Mouse (Mus musculus) kidney, postnatal 14 days (tissue): ENCODE measurements around the gene Snn.

Experiments
- DNase-seq: peaks from one replicate; pipeline ENCODE4 v3.0.0; 2022; ENCODE audit warnings: mixed read lengths

Gene Snn

DNA sequence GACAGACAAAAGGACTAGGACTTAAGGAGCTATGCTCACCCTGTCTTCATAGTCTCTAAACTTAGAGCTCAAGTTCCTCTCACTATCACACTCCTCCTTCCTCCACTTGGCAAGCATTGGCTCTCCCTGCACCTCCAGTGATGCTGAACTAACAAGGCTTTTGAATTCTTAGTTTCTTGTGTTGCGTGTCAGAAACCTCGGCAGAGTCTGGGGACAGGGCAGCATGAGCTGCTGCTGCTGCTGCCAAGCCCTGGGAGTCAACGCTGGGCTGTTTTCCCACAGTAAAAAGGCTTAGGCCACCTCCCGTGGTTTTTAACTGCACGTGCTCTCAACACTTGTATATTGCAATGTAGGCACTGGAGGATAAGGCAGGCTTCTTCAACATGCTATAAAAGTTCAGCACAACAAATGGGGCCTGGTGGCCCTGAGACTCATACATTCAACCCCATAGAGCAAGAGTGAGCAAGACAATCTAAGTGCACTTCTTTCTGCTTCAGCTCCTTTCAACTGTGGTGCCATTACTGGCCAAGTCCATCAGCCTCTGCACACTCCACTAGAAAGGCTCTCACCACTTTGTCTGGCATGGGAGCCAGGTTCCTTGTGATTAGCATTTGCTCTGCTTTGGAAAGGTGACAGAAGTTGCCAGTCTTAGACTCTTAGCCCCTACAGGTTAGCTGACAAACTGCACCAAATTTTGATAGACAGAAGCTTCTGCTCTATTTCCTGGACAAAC is 26.3 kb downstream of the Snn start:
- DNase-seq: no peak

DNA sequence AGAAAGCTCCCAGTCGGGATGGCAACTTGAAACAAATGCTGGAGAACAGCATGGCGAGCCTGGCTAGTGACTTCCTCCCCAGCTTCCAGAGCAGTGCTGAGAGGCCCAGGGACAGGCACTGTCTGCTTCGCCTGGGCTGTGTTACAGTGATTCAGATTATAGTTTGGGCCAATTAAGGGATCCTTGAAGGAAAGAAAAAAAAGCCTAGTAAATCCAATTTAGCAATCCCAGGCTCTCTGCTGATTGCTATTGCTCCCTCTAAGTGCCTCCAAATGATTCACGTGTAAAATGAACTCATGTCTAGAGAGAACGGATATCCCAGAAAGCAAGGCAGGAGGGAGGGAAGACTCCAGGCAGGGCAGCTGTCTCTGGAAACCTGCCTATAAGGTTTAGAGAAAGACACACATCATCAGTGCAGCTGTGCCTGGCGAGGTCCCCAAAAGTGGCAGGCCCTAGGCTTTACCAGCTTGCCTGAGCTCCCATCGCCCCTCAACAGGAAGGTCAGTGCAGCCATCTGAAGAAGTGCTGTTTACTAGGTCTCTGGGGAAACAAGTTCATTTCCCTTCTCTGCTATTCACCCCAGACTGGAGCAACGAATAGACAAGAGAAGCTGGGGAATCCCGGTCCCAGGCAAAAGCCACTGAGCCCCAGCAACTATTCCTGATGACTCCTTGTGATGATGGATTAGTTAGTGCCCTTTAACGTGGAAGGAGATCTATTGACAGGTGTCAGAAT is 30.3 kb downstream of the Snn start:
- no peak for DNase-seq

DNA sequence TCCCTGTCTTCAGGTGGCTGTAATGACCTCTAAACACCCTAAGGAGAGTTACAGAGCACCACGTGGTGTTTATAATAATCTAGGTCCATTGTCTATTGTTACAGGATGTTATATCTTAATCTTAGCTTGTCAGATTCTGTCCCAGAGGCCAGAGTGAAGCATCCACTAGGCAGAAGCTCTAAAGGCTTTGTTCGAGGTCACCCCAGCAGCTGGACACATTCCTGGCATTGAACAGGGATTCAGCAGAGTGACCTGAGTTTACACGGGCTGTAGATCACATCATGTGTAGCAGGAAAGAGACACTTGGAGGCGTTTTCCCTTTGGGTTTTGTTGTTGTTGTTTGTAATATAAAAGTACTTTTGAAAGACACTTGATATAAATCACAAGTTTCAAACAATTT is 31.3 kb downstream of the Snn start:
- DNase-seq: peak; percentile 69

DNA sequence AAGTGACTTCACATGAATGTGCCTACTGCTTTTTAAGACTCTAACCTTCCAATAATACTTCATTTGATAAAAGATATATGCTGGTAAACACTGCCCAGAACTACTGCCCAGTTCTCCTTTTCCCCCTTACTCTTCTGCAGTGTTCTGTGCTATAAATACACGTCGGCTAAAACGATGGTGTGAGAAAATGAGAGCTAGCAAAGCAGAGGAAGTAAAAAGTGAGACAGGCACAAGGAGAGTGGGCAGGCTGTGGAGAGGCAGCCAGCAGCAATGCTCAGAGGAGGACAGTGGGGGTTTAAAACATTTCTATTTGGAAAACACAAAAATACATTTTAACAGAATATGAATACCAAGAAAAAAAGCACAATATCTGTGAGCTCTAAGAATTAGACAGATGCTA is 31.8 kb downstream of the Snn start:
- DNase-seq: no peak

DNA sequence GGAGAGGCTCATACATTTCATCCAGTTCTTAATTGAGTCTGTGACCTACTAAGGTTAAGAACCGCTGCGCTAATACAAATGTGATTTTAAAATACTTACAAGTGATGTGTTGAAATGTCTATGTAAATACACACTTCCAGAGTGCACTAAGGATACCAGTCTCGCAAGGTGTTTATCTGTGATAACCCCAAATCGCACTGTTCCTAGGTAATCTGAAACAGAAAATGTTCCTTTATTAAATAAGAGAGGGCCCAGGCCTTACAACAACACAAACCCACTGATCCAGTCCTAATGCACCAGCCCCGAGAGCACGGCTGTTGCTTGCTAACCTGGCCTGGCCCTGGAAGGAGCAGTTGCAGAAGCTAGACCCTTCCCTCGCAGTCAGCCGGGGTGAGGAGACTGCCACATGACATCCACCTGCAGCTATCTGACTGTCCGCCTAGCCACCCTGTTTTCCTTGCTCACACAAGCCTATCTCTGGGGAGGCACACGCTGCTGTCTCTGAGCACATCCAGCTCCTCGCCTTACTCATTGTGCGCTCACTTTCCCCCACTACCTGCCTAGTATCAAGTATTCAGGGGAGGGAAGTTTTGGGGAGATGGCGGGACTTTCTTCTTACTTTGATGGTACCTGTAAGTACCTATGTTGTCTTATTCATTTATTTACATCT is 33.1 kb downstream of the Snn start:
- DNase-seq: no peak

DNA sequence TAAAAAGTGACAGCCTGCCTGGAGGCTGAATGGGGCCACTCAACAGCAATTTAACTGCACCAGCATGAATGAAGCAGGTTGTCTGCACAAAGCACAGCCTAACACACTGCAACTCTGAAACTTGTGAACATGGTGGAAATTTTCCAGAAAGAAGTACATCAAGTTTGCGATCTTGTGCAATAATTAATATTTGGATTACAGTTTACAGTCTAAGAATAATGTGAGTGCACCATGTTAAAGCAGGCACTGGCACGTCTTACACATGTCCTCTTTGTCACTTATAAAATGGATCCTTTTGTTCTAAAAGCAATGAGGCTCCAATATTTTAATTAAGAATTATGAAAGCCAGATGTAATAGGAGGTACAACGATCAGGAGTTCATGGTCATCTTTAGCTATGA is 36.6 kb downstream of the Snn start:
- no peak for DNase-seq

DNA sequence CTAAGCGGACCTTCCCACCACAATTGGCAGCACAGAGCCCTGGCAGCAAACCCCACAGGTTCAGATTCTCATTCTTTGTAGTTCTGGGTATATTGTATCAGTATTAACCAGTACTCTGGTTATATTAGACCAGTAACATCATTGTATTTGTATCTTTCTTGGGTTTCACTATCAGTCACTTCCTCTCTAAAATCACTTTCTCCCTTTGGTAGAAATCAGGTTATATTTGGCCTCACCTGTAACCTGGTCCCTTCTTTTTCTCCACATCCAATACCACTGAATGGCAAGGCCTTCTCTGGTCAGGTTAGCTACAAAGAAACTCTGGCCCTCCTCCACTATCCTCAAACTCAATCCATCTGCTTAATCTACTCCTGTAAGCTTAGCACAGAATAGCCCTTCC is 44.2 kb downstream of the Snn start:
- no peak for DNase-seq

DNA sequence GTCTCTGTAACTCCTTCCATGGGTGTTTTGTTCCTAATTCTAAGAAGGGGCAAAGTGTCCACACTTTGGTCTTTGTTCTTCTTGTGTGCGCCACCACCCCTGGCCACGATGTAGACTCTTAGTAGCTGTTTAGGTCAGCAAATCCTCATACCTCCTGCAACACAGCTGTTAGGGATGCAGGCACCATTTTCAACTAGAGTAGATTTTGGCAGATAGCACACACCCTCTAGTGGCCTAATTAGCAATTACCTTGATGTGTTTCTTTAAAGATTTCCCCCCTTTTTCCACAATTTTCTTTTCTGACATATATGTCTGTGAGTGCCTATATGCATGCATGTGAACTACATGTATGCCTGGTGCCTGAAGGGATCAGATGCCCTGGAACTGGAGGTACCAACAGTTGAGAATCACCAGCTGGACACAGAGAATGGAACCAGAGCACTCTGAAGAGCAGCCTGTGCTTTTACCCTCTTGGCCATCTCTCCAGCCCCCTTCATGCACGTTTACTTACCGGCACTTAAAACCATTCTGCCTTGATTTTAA is 48.5 kb downstream of the Snn start:
- no peak for DNase-seq

DNA sequence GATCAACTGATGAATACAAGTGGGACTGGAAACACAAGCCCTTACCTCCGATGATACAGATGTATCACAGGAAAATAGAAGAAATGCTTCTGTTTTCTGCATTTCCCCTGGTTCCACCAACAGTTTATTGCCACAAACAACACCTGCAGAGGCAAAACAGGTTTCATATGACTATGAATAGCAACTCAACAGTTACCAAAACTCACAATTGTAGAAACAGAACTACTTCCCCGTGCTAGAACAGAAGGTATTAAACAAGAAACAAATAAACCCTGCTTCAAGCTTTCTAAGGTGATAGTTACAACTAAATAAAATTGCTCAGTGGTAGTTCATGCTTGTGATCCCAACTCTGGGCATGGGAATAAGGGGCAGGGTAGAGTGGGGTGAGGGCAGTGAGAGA is 61.9 kb downstream of the Snn start:
- DNase-seq: no peak

DNA sequence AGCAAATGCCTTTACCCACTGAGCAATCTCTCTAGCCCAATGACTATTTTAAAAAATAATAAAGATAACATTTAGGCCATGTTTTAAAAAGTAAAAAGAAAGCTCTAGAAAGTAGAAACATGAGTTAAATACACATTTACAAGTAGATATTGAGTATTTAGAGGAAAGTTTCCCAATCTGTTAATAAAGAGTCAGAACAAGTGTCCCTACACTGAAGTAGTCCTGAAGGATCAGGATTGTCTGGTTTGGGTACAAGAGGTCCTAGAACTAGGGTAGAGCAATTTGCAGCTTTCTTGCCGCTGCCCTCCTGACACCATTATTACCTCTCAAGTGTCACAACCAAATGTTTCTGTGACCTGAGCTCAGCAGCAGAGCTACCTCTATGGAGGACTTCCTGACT is 63.4 kb downstream of the Snn start:
- no peak for DNase-seq
